Mouse (Mus musculus) midbrain, embryonic 14.5 days (tissue): ENCODE results near the gene Egfl7. TPM values are rescaled to one million over a fixed set of nuclear protein-coding genes. Genes with fewer than 3 reads are reported as not detected.
A peak's percentile ranks its signal among the peaks of the same experiment; 100 is the strongest.

Experiments
- ATAC-seq: fragments of 200-750 bp; cut with Nextera tagmentation; 2 replicates; pipeline ENCODE4 v1.8.0; 2017; ENCODE audit warnings: moderate number of reproducible peaks, moderate library complexity; ENCODE audit not compliant: low FRiP score, low TSS enrichment
- DNase-seq: peaks from one replicate; pipeline ENCODE4 v3.0.0-alpha.2; 2015
- H3K27ac ChIP-seq: fragments of 300-500 bp; sonication (generic); replicated peaks from 2 replicates; pipeline ENCODE4 v1.5.1; 2014; ENCODE audit warnings: mild to moderate bottlenecking, low read depth, low read length, moderate library complexity
- H3K27me3 ChIP-seq: fragments of 300-500 bp; sonication (generic); 2 replicates; pipeline ENCODE4 v1.6.1; 2014; ENCODE audit warnings: low read length, control low read depth, mixed read lengths; ENCODE audit not compliant: control insufficient read depth, insufficient read depth
- H3K36me3 ChIP-seq: fragments of 300-500 bp; sonication (generic); 2 replicates; pipeline ENCODE4 v1.6.1; 2014; ENCODE audit warnings: low read length, control low read depth; ENCODE audit not compliant: control insufficient read depth, insufficient read depth
- H3K4me1 ChIP-seq: fragments of 300-500 bp; sonication (generic); 2 replicates; pipeline ENCODE4 v1.6.1; 2014; ENCODE audit warnings: mild to moderate bottlenecking, antibody characterized with exemption, low read length, control low read depth; ENCODE audit not compliant: control insufficient read depth, insufficient read depth
- H3K4me2 ChIP-seq: fragments of 300-500 bp; sonication (generic); 2 replicates; pipeline ENCODE4 v1.6.1; 2014; ENCODE audit warnings: mild to moderate bottlenecking, low read length, moderate library complexity
- H3K4me3 ChIP-seq: fragments of 300-500 bp; sonication (generic); replicated peaks from 2 replicates; pipeline ENCODE4 v1.5.1; 2014; ENCODE audit warnings: low read depth, low read length
- H3K9ac ChIP-seq: fragments of 300-500 bp; sonication (generic); replicated peaks from 2 replicates; pipeline ENCODE4 v1.6.1; 2014; ENCODE audit warnings: mild to moderate bottlenecking, low read length, moderate library complexity
- H3K9me3 ChIP-seq: fragments of 300-500 bp; sonication (generic); 2 replicates; pipeline ENCODE4 v1.6.1; 2016; ENCODE audit warnings: low read length, control low read depth, mixed read lengths; ENCODE audit not compliant: control insufficient read depth
- WGBS: fragments of 180-500 bp; shearing (Covaris S2); extraction: QIAGEN DNeasy Blood & Tissue Kit; methylation state at CpG from one replicate; pipeline ENCODE4 v1.1.7; 2014; 5-methylcytosine and 5-hydroxymethylcytosine counted together
- polyA plus RNA-seq: library from polyadenylated mRNA; unstranded; fragments of >200 nt; fragmentation: Nextera tagmentation; extraction: Ambion mirVana; gene quantifications from 2 replicates; pipeline ENCODE4 v1.2.1, GENCODE M21; 2014

Egfl7 gene
- polyA plus RNA-seq, 1 experiment from 2014 or later: 51.1 TPM

DNA sequence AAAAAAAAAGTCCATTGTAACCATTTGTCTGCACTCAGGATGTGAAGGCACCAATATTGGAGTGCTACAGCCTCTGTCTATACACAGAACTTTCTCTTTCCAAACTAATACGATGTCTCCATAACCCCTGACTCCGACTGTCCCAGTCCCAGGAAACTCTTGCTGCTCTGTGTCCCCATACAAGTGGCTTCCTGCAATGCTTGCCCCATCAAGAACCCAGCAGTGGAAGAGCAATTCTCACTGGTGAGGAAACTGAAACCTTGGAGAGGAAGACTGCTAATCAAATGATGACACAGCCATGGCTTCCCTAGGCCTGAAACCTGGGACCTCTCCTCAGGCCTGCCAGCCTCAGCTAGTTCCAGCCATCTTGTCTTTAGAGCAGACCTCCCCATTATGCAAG is 18.0 kb downstream of the Egfl7 start:
- H3K4me3 ChIP-seq: no peak overlapping the region
- H3K9ac ChIP-seq: no peak overlapping the region
- H3K27me3 ChIP-seq: peaks cover 3% of the 10 kb centered on the region; the same call in 1 of the 2 replicates
- H3K36me3 ChIP-seq: no peaks in the 10 kb centered on the region
- H3K27ac ChIP-seq: no peak overlapping the region
- no peaks in the 10 kb centered on the region for H3K4me1 ChIP-seq
- no peaks in the 10 kb centered on the region for H3K9me3 ChIP-seq
- no peak overlapping the region for H3K4me2 ChIP-seq
- WGBS: 91% methylated on average over 2 of the region's 2 CpGs
- DNase-seq (no peak), ATAC-seq (no peak)

DNA sequence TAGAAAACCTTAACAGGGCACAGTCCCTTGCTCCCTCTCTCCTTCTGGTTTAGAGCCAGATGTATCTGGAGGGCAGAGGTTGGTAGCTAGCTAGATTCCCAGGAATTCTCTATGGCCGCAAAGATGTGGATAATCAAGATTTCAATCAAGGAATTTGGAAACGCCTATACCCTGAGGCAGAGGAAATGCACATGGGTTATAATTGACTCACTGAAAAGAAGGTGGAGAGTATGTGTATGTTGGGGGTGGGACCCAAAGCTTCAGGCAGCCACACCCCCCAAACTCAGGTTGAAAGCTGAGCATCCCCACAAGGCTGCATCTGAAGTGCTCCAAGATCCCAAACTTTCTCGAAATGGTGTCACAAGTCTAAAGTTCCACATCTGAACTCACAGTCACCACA is 18.6 kb downstream of the Egfl7 start:
- no peak overlapping the region for H3K27ac ChIP-seq
- no peak overlapping the region for H3K9ac ChIP-seq
- WGBS: 92% methylated on average over 3 of the region's 3 CpGs
- 0 out of 2 replicates have a peak, but pooled peaks cover 1% of the 10 kb centered on the region for H3K4me1 ChIP-seq
- peaks cover 9% of the 10 kb centered on the region for H3K27me3 ChIP-seq
- ATAC-seq: no peak
- no peak for DNase-seq
- no peaks in the 10 kb centered on the region for H3K9me3 ChIP-seq
- no peak overlapping the region for H3K4me2 ChIP-seq
- no peaks in the 10 kb centered on the region for H3K36me3 ChIP-seq
- no peak overlapping the region for H3K4me3 ChIP-seq

DNA sequence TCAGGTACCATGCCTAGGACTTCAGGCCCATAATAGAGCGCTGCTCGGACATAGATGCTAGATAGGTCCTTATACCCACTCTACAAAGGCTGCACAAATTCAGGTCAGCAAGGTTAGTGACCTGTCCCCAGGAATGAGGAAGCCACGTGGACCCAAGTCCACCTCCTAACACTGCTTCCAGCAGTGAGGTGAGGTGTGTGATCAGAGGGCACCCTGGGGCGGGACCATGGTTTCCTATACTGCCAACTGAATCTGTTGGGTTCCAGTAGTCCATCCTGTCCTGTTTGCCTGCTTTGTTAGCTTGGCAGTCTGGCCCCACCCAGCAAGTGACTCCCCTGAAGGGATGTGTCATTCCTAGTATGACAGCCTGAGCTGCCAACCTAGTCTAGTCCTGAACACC is 20.2 kb downstream of the Egfl7 start:
- H3K27me3 ChIP-seq: peaks cover 23% of the 10 kb centered on the region
- H3K9me3 ChIP-seq: no peaks in the 10 kb centered on the region
- no peak overlapping the region for H3K4me3 ChIP-seq
- H3K9ac ChIP-seq: no peak overlapping the region
- DNase-seq (no peak), ATAC-seq (no peak)
- no peak overlapping the region for H3K27ac ChIP-seq
- H3K36me3 ChIP-seq: no peaks in the 10 kb centered on the region
- 0 out of 2 replicates have a peak, but pooled peaks cover 5% of the 10 kb centered on the region for H3K4me1 ChIP-seq
- no peak overlapping the region for H3K4me2 ChIP-seq
- WGBS: 91% methylated on average over 4 of the region's 4 CpGs

DNA sequence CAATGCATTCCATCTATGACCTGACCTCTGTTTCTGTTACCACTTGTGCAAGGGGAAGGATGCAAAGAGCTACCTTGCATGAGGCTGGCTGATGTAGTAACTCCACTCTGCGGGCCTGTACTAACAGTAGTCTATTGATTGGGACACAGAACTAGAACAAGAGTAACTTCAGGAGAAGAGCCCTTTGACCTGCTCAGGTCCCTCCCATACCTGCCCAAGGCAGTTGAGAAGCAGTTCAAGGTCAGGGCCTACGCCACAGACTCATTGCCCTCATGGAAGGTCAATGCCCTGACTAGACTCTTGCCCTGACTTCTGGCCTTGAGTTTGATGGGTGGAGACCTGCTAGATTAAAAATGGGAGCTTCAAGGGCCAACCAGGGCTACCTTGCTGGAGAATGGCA is 20.9 kb downstream of the Egfl7 start:
- ATAC-seq (no peak), DNase-seq (no peak)
- H3K36me3 ChIP-seq: no peaks in the 10 kb centered on the region
- no peaks in the 10 kb centered on the region for H3K9me3 ChIP-seq
- no peak overlapping the region for H3K4me3 ChIP-seq
- no peak overlapping the region for H3K27ac ChIP-seq
- H3K27me3 ChIP-seq: peaks cover 23% of the 10 kb centered on the region
- 0 out of 2 replicates have a peak, but pooled peaks cover 5% of the 10 kb centered on the region for H3K4me1 ChIP-seq
- 95% methylated on average over 2 of the region's 2 CpGs for WGBS
- H3K4me2 ChIP-seq: no peak overlapping the region
- no peak overlapping the region for H3K9ac ChIP-seq

DNA sequence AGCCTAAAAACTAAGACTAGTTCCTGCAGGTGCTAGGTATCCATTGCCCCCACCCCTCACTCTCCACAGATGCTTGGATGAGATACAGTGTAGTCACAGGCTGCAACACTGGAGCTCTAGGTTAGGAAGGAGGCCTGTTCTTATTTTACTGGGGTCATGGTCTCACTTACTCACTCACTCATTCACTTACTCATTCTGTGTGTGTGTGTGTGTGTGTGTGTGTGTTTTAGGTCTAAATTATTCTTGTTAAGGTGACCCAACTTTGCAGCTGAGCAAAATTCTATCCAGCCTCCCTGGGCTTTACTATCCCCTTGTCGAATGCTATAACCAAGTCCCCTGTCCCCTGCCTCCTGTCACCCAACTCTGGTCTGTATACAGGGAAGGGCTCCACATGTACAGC is 21.8 kb downstream of the Egfl7 start:
- no peak overlapping the region for H3K9ac ChIP-seq
- DNase-seq: no peak
- no peaks in the 10 kb centered on the region for H3K36me3 ChIP-seq
- no peak overlapping the region for H3K4me2 ChIP-seq
- no peak overlapping the region for H3K4me3 ChIP-seq
- no peak overlapping the region for H3K27ac ChIP-seq
- H3K9me3 ChIP-seq: no peaks in the 10 kb centered on the region
- no peak for ATAC-seq
- peaks cover 23% of the 10 kb centered on the region for H3K27me3 ChIP-seq
- H3K4me1 ChIP-seq: 0 out of 2 replicates have a peak, but pooled peaks cover 5% of the 10 kb centered on the region
- WGBS: 77% methylated on average over 1 of the region's 1 CpGs

DNA sequence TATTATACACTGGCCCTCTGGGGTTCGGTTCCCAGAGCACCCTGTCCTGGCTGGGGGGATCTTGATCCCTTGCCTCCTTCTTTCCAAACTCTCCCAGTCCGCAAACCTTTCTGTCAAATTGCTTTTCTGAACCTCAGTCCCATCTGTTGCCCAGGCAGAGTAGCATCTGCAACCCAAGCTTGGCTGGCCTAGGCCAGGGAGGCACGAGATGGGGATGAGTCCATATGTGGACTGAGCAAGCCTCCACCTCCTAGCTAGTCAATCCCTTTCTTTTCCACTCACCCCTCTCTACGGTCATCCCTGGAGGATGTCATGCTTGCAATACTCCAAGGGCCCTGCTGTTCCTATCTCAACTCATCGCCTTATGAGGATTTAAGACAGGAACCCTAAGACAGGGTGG is 22.8 kb downstream of the Egfl7 start:
- ATAC-seq: no peak

DNA sequence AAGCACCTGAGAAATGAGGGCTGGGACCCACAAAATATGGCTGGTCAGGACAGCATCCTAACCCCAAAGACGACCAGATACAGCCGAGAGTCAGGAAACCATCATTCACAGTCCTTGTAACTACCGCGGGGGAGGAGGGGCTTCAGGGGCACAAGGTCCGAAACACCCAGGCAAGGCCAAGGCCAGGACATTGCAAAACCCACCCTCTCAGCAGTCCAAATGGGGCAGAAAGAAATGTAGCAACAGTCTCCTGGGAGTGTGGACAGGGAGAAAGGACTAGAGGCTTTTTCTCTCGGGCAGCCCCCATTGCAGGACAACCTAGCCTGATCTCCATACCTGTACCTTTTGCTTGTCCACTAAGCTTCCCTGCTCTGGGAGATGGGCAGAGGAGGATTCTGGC is 23.3 kb downstream of the Egfl7 start:
- Histone ChIP-seq H3K9ac (no peak overlapping the region), H3K4me2 (peak overlapping the region; percentile 66), H3K27ac (no peak overlapping the region), H3K9me3 (no peaks in the 10 kb centered on the region), H3K4me1 (0 out of 2 replicates have a peak, but pooled peaks cover 5% of the 10 kb centered on the region), H3K4me3 (peak overlapping the region; percentile 48), H3K36me3 (no peaks in the 10 kb centered on the region), H3K27me3 (peaks cover 23% of the 10 kb centered on the region)
- DNase-seq: no peak
- no peak for ATAC-seq
- 26% methylated on average over 6 of the region's 6 CpGs for WGBS

More for the DNA sequence above, 22.8 kb downstream of the Egfl7 start:
- no peak for DNase-seq
- peaks cover 23% of the 10 kb centered on the region for H3K27me3 ChIP-seq
- no peak overlapping the region for H3K4me3 ChIP-seq
- H3K36me3 ChIP-seq: no peaks in the 10 kb centered on the region
- 0 out of 2 replicates have a peak, but pooled peaks cover 5% of the 10 kb centered on the region for H3K4me1 ChIP-seq
- H3K9ac ChIP-seq: no peak overlapping the region
- WGBS: 89% methylated on average over 5 of the region's 5 CpGs
- no peak overlapping the region for H3K4me2 ChIP-seq
- H3K9me3 ChIP-seq: no peaks in the 10 kb centered on the region
- no peak overlapping the region for H3K27ac ChIP-seq

DNA sequence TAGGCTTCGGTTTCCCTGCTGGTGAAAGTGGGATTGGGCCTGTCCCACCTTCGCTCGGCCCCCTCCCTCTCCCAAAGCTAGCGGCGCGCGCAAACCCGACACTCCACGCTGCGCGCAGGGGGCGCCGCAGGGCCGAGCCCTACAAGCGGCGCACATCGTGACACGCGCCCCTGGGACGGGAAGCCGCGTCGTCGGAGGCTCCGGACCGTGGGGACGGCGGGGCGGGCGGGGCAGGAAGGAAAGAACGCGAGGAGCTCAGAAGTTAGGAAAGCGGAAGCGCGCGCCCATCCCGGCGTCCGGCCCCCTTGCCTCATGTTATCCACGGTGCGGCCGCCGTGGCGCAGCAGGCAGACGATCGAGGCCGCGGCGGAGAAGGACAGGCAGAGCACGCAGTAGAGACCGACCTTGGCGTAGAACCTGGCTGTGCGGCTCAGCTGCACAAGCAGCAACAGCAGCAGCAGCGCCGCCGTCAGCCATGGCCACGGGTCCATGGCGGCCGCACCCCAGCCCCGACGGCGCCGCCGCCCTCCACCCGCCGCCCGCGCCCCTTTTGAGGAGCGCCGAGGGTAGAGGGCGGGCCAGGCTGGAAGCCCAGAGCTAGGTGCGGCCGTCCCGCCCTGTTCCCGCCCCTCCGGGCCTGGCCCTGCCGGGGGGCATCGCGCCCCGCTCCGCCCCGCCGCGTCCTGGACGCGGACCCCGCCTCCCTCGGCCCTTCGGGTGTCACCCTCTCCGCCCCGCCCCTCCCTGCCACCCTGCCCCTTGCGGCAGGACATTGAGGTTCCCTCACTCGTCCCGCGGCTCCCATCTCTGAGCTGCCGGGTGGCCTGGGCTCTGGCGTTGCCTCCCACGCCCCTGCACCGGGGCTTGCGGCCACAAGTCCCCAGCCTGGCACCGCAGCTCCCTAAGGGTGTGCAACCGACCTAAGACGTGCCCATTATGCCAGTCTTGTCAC is 24.2 kb downstream of the Egfl7 start, which contains the start of gene Agpat2:
Gene Agpat2, minus strand, starts transcription at position 698 of the 952 bp plus-strand sequence.
- DNase-seq (peak; percentile 75), ATAC-seq (peak; percentile 50)
- H3K36me3 ChIP-seq: no peaks in the 10 kb centered on the region
- H3K9me3 ChIP-seq: no peaks in the 10 kb centered on the region
- H3K9ac ChIP-seq: peak within 1 kb of the TSS; percentile 55
- peak within 1 kb of the TSS; percentile 66 for H3K4me2 ChIP-seq
- 0 out of 2 replicates have a peak, but pooled peaks cover 5% of the 10 kb centered on the region for H3K4me1 ChIP-seq
- peak within 1 kb of the TSS; percentile 48 for H3K4me3 ChIP-seq
- peaks cover 23% of the 10 kb centered on the region for H3K27me3 ChIP-seq
- 1% methylated on average over 100 of the region's 103 CpGs for WGBS
- no peak within 1 kb of the TSS for H3K27ac ChIP-seq
